Mouse (Mus musculus): ENCODE results near the gene Mapk1ip1l. TPM values are rescaled to one million over a fixed set of nuclear protein-coding genes. Genes with fewer than 3 reads are reported as not detected.
A peak's percentile ranks its signal among the peaks of the same experiment; 100 is the strongest.

Gene Mapk1ip1l
- total and polyA plus RNA-seq, 3 experiments: 58.6 to 189 (median 139) TPM

- Histone ChIP-seq H3K4me3 (ENCODE audit: low read depth, low read length) (no peak overlapping the region), H3K9me3 (replicated peaks) (no peaks in the 10 kb centered on the region), H3K36me3 (replicated peaks) (peaks cover 36% of the 10 kb centered on the region), H3K4me1 (ENCODE audit: insufficient read depth, low read depth, low read length) (peaks cover 4% of the 10 kb centered on the region), H3K27me3 (ENCODE audit: insufficient read depth, low read length) (no peaks in the 10 kb centered on the region)
- ATAC-seq (ENCODE audit: extremely low read depth, insufficient number of reproducible peaks, low FRiP score, poor library complexity, severe bottlenecking) (no peak), DNase-seq (ENCODE audit: low spot score) (no peak)
- TF ChIP-seq GATA2 (IDR thresholded peaks at IDR 0.05; ENCODE audit: borderline replicate concordance, low read depth, low read length): no peak
- no peak for TF ChIP-seq TAL1 (conservative IDR thresholded peaks at IDR 0.05; ENCODE audit: low read depth, low read length)
- TF ChIP-seq GATA1 (IDR thresholded peaks at IDR 0.05; ENCODE audit: borderline replicate concordance, low read length): no peak
- no peak for TF ChIP-seq CTCF (IDR thresholded peaks at IDR 0.05; ENCODE audit: low read depth, low read length)
- TF ChIP-seq POLR2AphosphoS5 (IDR thresholded peaks at IDR 0.05; ENCODE audit: insufficient replicate concordance, low read depth, low read length): no peak
These were observed 29.3 kb downstream of the Mapk1ip1l start for GRCm38 (mm10) chr14:47327347-47327746.

GRCm38 (mm10) chr14:47331920-47332319 lies 33.9 kb downstream of the Mapk1ip1l start:
- Histone ChIP-seq H3K9me3 (replicated peaks) (no peaks in the 10 kb centered on the region), H3K36me3 (replicated peaks) (peaks cover 2% of the 10 kb centered on the region), H3K27me3 (ENCODE audit: insufficient read depth, low read length) (peaks cover 3% of the 10 kb centered on the region; the same call in 1 of the 2 replicates), H3K4me1 (ENCODE audit: insufficient read depth, low read depth, low read length) (peaks cover 4% of the 10 kb centered on the region), H3K4me3 (ENCODE audit: low read depth, low read length) (no peak overlapping the region)
- DNase-seq (ENCODE audit: low spot score) (no peak), ATAC-seq (ENCODE audit: extremely low read depth, insufficient number of reproducible peaks, low FRiP score, poor library complexity, severe bottlenecking) (no peak)
- no peak for TF ChIP-seq TAL1 (conservative IDR thresholded peaks at IDR 0.05; ENCODE audit: low read depth, low read length)
- TF ChIP-seq POLR2AphosphoS5 (IDR thresholded peaks at IDR 0.05; ENCODE audit: insufficient replicate concordance, low read depth, low read length): no peak
- no peak for TF ChIP-seq GATA2 (IDR thresholded peaks at IDR 0.05; ENCODE audit: borderline replicate concordance, low read depth, low read length)
- TF ChIP-seq GATA1 (IDR thresholded peaks at IDR 0.05; ENCODE audit: borderline replicate concordance, low read length): no peak
- TF ChIP-seq CTCF (IDR thresholded peaks at IDR 0.05; ENCODE audit: low read depth, low read length): no peak

GRCm38 (mm10) chr14:47334819-47335218 lies 36.8 kb downstream of the Mapk1ip1l start:
- no peaks in the 10 kb centered on the region for H3K4me1 ChIP-seq (ENCODE audit: insufficient read depth, low read depth, low read length)
- H3K4me3 ChIP-seq (ENCODE audit: low read depth, low read length): no peak overlapping the region
- no peaks in the 10 kb centered on the region for H3K9me3 ChIP-seq (replicated peaks)
- DNase-seq (ENCODE audit: low spot score) (peak; percentile 19), ATAC-seq (ENCODE audit: extremely low read depth, insufficient number of reproducible peaks, low FRiP score, poor library complexity, severe bottlenecking) (no peak)
- H3K36me3 ChIP-seq (replicated peaks): no peaks in the 10 kb centered on the region
- peaks cover 5% of the 10 kb centered on the region; the same call in 1 of the 2 replicates for H3K27me3 ChIP-seq (ENCODE audit: insufficient read depth, low read length)
- TF ChIP-seq GATA1 (IDR thresholded peaks at IDR 0.05; ENCODE audit: borderline replicate concordance, low read length) (no peak), CTCF (IDR thresholded peaks at IDR 0.05; ENCODE audit: low read depth, low read length) (peak; percentile 75; the same call in 1 of the 2 replicates)

DNA sequence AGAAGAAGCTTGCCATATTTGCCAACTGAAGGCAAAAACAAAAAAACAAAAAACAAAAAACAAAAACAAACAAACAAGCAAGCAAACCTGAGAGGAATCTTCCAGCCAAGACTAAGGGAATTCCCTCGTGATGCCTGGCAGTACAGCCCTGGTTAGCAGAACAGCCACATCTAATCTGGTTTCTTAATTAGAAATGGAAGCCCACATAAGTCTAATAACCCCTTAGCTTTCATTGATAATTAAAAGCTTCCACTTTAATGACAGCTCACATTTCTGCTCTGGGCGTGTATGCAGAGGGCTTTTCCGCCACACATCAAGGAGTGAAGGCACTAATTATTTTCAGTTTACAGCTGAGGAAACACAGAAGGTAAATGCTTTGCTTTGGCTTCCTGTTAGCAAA lies 37.2 kb downstream of the Mapk1ip1l start:
- Histone ChIP-seq H3K9me3 (replicated peaks) (no peaks in the 10 kb centered on the region), H3K27me3 (ENCODE audit: insufficient read depth, low read length) (peaks cover 7% of the 10 kb centered on the region; the same call in 1 of the 2 replicates), H3K4me1 (ENCODE audit: insufficient read depth, low read depth, low read length) (no peaks in the 10 kb centered on the region), H3K4me3 (ENCODE audit: low read depth, low read length) (no peak overlapping the region), H3K36me3 (replicated peaks) (no peaks in the 10 kb centered on the region)
- TF ChIP-seq GATA2 (IDR thresholded peaks at IDR 0.05; ENCODE audit: borderline replicate concordance, low read depth, low read length) (no peak), TAL1 (conservative IDR thresholded peaks at IDR 0.05; ENCODE audit: low read depth, low read length) (no peak), POLR2AphosphoS5 (IDR thresholded peaks at IDR 0.05; ENCODE audit: insufficient replicate concordance, low read depth, low read length) (no peak), CTCF (IDR thresholded peaks at IDR 0.05; ENCODE audit: low read depth, low read length) (no peak), GATA1 (IDR thresholded peaks at IDR 0.05; ENCODE audit: borderline replicate concordance, low read length) (no peak)
- ATAC-seq (ENCODE audit: extremely low read depth, insufficient number of reproducible peaks, low FRiP score, poor library complexity, severe bottlenecking) (no peak), DNase-seq (ENCODE audit: low spot score) (no peak)

GRCm38 (mm10) chr14:47340231-47340925 lies 42.3 kb downstream of the Mapk1ip1l start:
- peaks cover 3% of the 10 kb centered on the region; the same call in 1 of the 2 replicates for H3K4me1 ChIP-seq (ENCODE audit: insufficient read depth, low read depth, low read length)
- H3K27me3 ChIP-seq (ENCODE audit: insufficient read depth, low read length): peaks cover 13% of the 10 kb centered on the region; the same call in 1 of the 2 replicates
- H3K4me3 ChIP-seq (ENCODE audit: low read depth, low read length): no peak overlapping the region
- no peak for TF ChIP-seq POLR2AphosphoS5 (IDR thresholded peaks at IDR 0.05; ENCODE audit: insufficient replicate concordance, low read depth, low read length)
- TF ChIP-seq GATA2 (IDR thresholded peaks at IDR 0.05; ENCODE audit: borderline replicate concordance, low read depth, low read length): no peak
- TF ChIP-seq GATA1 (IDR thresholded peaks at IDR 0.05; ENCODE audit: borderline replicate concordance, low read length): no peak
- TF ChIP-seq TAL1 (conservative IDR thresholded peaks at IDR 0.05; ENCODE audit: low read depth, low read length): no peak
- no peak for TF ChIP-seq CTCF (IDR thresholded peaks at IDR 0.05; ENCODE audit: low read depth, low read length)
- H3K9me3 ChIP-seq (replicated peaks): no peaks in the 10 kb centered on the region
- no peak for ATAC-seq (ENCODE audit: extremely low read depth, insufficient number of reproducible peaks, low FRiP score, poor library complexity, severe bottlenecking)
- H3K36me3 ChIP-seq (replicated peaks): no peaks in the 10 kb centered on the region
- DNase-seq (ENCODE audit: low spot score): no peak

- no peaks in the 10 kb centered on the region for H3K9me3 ChIP-seq (replicated peaks)
- no peaks in the 10 kb centered on the region for H3K36me3 ChIP-seq (replicated peaks)
- no peak for TF ChIP-seq GATA2 (IDR thresholded peaks at IDR 0.05; ENCODE audit: borderline replicate concordance, low read depth, low read length)
- no peak for TF ChIP-seq TAL1 (conservative IDR thresholded peaks at IDR 0.05; ENCODE audit: low read depth, low read length)
- no peak for TF ChIP-seq GATA1 (IDR thresholded peaks at IDR 0.05; ENCODE audit: borderline replicate concordance, low read length)
- no peak for TF ChIP-seq POLR2AphosphoS5 (IDR thresholded peaks at IDR 0.05; ENCODE audit: insufficient replicate concordance, low read depth, low read length)
- no peak for TF ChIP-seq CTCF (IDR thresholded peaks at IDR 0.05; ENCODE audit: low read depth, low read length)
- H3K4me1 ChIP-seq (ENCODE audit: insufficient read depth, low read depth, low read length): peaks cover 3% of the 10 kb centered on the region; the same call in 1 of the 2 replicates
- DNase-seq (ENCODE audit: low spot score) (no peak), ATAC-seq (ENCODE audit: extremely low read depth, insufficient number of reproducible peaks, low FRiP score, poor library complexity, severe bottlenecking) (no peak)
- H3K4me3 ChIP-seq (ENCODE audit: low read depth, low read length): no peak overlapping the region
- H3K27me3 ChIP-seq (ENCODE audit: insufficient read depth, low read length): peaks cover 13% of the 10 kb centered on the region; the same call in 1 of the 2 replicates
These were observed 43.8 kb downstream of the Mapk1ip1l start for GRCm38 (mm10) chr14:47341811-47342291.
